ENCODE assay signal across 17 mouse cellular contexts in genomic region chr7:98870791-98871190, GRCm38 (mm10). TPM values are rescaled to one million over a fixed set of nuclear protein-coding genes. Genes with fewer than 3 reads are reported as not detected.
A peak's percentile ranks its signal among the peaks of the same experiment; 100 is the strongest.
DNase-seq lines count a peak whose midpoint lies in the region; ATAC-seq lines count a peak whose summit lies in the region.
"Had no signal": no experiment of that assay in that cellular context is flagged by ENCODE, and none has a peak within 500 bp of the region (broad histone marks: within the 10 kb centered on the region; RNA-seq: fewer than 3 reads in every experiment).

No protein-coding gene starts in this region.

- no peaks in the 10 kb centered on the region for H3K36me3 ChIP-seq in liver, embryonic 11.5 days (ENCODE audit: control insufficient read depth, insufficient read depth, low read length)
- no peaks in the 10 kb centered on the region for H3K36me3 ChIP-seq in embryonic facial prominence, embryonic 14.5 days (ENCODE audit: control insufficient read depth, insufficient read depth, low read length)
- H3K36me3 ChIP-seq in limb, embryonic 15.5 days, result no peaks in the 10 kb centered on the region

- DNase-seq in gastrocnemius, postnatal 14 days, result peak; percentile 54
- DNase-seq in gastrocnemius, adult 8-10 months (ENCODE audit: low spot score in 2 of 2), result no peak
- peak; percentile 29 for DNase-seq in liver
- no peak for DNase-seq in liver, embryonic 11.5 days (ENCODE audit: low spot score)
- DNase-seq in embryonic facial prominence, embryonic 14.5 days (ENCODE audit: low spot score), result peak; percentile 86
- DNase-seq in cerebellum, postnatal 10 days, result no peak
- DNase-seq in urinary bladder, postnatal 10 days (ENCODE audit: low spot score), result no peak
- DNase-seq: B cell, adult 2 months; forebrain, postnatal 0 days; kidney, postnatal 36 days; lung, postnatal 10 days; thymus, adult 18-20 months had no signal

- ATAC-seq in liver, embryonic 11.5 days (replicated peaks; ENCODE audit: low FRiP score), result no peak
- peak; percentile 76 for ATAC-seq in embryonic facial prominence, embryonic 14.5 days (ENCODE audit: low read depth)
- ATAC-seq in limb, embryonic 15.5 days (ENCODE audit: insufficient number of reproducible peaks, low FRiP score, low TSS enrichment, low read depth), result no peak
- ATAC-seq: forebrain, postnatal 0 days; midbrain, embryonic 16.5 days had no signal

- no peak overlapping the region for H3K9ac ChIP-seq in liver, embryonic 11.5 days (ENCODE audit: low read depth, low read length)
- no peak overlapping the region for H3K9ac ChIP-seq in embryonic facial prominence, embryonic 14.5 days (ENCODE audit: low read depth, low read length)
- no peak overlapping the region for H3K9ac ChIP-seq in limb, embryonic 15.5 days
- H3K9ac ChIP-seq: forebrain, postnatal 0 days had no signal

- no peaks in the 10 kb centered on the region for H3K9me3 ChIP-seq in liver, embryonic 11.5 days (ENCODE audit: control insufficient read depth, low read length)
- H3K9me3 ChIP-seq in embryonic facial prominence, embryonic 14.5 days (ENCODE audit: control insufficient read depth, low read length), result no peaks in the 10 kb centered on the region
- H3K9me3 ChIP-seq in limb, embryonic 15.5 days, result no peaks in the 10 kb centered on the region

- peaks cover 14% of the 10 kb centered on the region for H3K4me1 ChIP-seq in liver, embryonic 11.5 days (replicated peaks; ENCODE audit: control insufficient read depth, insufficient read depth, low read length)
- peaks cover 52% of the 10 kb centered on the region for H3K4me1 ChIP-seq in embryonic facial prominence, embryonic 14.5 days (ENCODE audit: control insufficient read depth, insufficient read depth, low read length)
- peaks cover 73% of the 10 kb centered on the region for H3K4me1 ChIP-seq in limb, embryonic 15.5 days

- intact Hi-C loops in gastrocnemius, postnatal 14 days (cut with DNase I; ENCODE audit: low total_unique reads), result no loop called here

- H3K4me2 ChIP-seq in liver, embryonic 11.5 days, result no peak overlapping the region
- no peak overlapping the region for H3K4me2 ChIP-seq in embryonic facial prominence, embryonic 14.5 days (ENCODE audit: low read depth, low read length)
- H3K4me2 ChIP-seq in limb, embryonic 15.5 days, result no peak overlapping the region

- no peak overlapping the region for H3K27ac ChIP-seq in liver, embryonic 11.5 days (ENCODE audit: low read depth, low read length)
- peak overlapping the region; percentile 68 for H3K27ac ChIP-seq in embryonic facial prominence, embryonic 14.5 days (replicated peaks; ENCODE audit: low read depth, low read length)
- H3K27ac ChIP-seq in limb, embryonic 15.5 days, result peak overlapping the region; percentile 73

- no peak overlapping the region for H3K4me3 ChIP-seq in liver, embryonic 11.5 days (ENCODE audit: low read depth, low read length)
- H3K4me3 ChIP-seq in embryonic facial prominence, embryonic 14.5 days (ENCODE audit: low read depth, low read length), result no peak overlapping the region
- H3K4me3 ChIP-seq in limb, embryonic 15.5 days, result no peak overlapping the region

- 29% methylated on average over 12 of the region's 12 CpGs for WGBS in liver, embryonic 11.5 days
- 23% methylated on average over 12 of the region's 12 CpGs for WGBS in embryonic facial prominence, embryonic 14.5 days
- WGBS in limb, embryonic 15.5 days, result 13% methylated on average over 12 of the region's 12 CpGs

- no peaks in the 10 kb centered on the region for H3K27me3 ChIP-seq in liver, embryonic 11.5 days (replicated peaks; ENCODE audit: control insufficient read depth, insufficient read depth, low read length)
- no peaks in the 10 kb centered on the region for H3K27me3 ChIP-seq in embryonic facial prominence, embryonic 14.5 days (replicated peaks; ENCODE audit: control insufficient read depth, insufficient read depth, low read length)
- H3K27me3 ChIP-seq in limb, embryonic 15.5 days, result peaks cover 19% of the 10 kb centered on the region

RNA-seq across cellular contexts. Expression of gene Wnt11, which starts 35.9 kb away (rescaled TPM):
- 1 to 10 TPM; 6.1 to 7.9 TPM for total RNA-seq in gastrocnemius, postnatal 14 days (2021)
- 1 to 10 TPM; 5.3 to 7.6 (median 5.9) TPM for total RNA-seq in gastrocnemius, adult 8-10 months (2022)
- 7.5 and 8.0 TPM in 2 replicates for polyA plus RNA-seq in liver, embryonic 11.5 days (2014; fragmentation: Nextera tagmentation; extraction: Ambion mirVana)
- 20.1 and 20.2 TPM in 2 replicates for polyA plus RNA-seq in embryonic facial prominence, embryonic 14.5 days (2014; fragmentation: Nextera tagmentation; extraction: Ambion mirVana)
- polyA plus RNA-seq in limb, embryonic 15.5 days (2015; fragmentation: Nextera tagmentation; extraction: Ambion mirVana), result 23.2 and 29.1 TPM in 2 replicates
- total RNA-seq: common myeloid progenitor, adult 5-6 weeks; hematopoietic stem cell, adult 5-6 weeks; MEL had no signal

Comparison
In these comparisons a context has a peak if more than half of its experiments do, and no peak if none do; other contexts are left out.
1. DNase-seq: peak in gastrocnemius, postnatal 14 days (single experiment), liver (single experiment) and embryonic facial prominence, embryonic 14.5 days (single experiment); none in gastrocnemius, adult 8-10 months (0 of 2), liver, embryonic 11.5 days (single experiment), cerebellum, postnatal 10 days (0 of 2) and urinary bladder, postnatal 10 days (single experiment).